Mouse (Mus musculus) heart, adult 11 months (tissue): ENCODE results near the gene Fam124a.

Experiments
- DNase-seq: peaks from one replicate; pipeline ENCODE4 v3.0.0; 2022

The Fam124a gene

GRCm38 (mm10) chr14:62575862-62576261 is 20.3 kb downstream of the Fam124a start:
- DNase-seq: no peak

- no peak for DNase-seq
Measured at GRCm38 (mm10) chr14:62580945-62581344, 25.4 kb downstream of the Fam124a start.

DNA sequence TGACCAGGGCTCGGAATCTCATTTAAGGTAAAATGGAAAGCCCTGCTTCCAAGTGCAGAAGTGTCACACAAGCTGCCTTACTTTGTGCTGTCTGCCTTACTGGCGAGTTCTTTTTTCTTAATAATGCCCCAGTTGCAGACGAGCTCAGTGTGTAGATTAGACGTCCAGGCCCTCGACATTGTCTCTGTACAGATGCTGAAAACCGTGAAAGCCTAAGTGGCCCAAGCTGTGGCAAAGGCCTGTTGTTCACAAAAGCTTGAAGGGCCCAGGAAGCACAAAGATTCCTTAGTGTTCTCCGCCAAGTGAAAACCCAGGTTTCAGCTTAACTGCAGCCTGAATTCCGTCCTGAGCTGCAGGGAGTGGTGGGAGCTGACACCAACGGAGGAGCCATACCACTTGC is 26.2 kb downstream of the Fam124a start:
- DNase-seq: no peak

GRCm38 (mm10) chr14:62584637-62585036 is 29.1 kb downstream of the Fam124a start:
- DNase-seq: no peak

DNA sequence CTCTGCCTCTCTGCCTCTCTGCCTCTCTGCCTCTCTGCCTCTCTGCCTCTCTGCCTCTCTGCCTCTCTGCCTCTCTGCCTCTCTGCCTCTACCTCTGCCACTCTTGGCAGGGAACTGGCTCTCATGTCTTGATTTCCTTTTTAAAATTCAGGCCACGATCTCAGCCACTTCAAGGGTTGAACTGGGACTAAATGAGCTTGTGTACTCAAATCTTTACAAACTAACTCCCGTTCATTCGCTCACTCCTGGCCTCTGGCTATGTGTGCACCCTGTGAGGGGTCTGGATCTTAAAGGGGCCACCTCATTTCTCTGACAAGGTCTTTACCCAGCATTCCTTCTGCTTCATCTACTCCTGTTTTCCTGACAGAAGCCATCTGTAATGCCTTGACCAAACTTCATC is 29.8 kb downstream of the Fam124a start:
- no peak for DNase-seq

GRCm38 (mm10) chr14:62600109-62600522 is 44.6 kb downstream of the Fam124a start:
- DNase-seq: peak; percentile 85

- DNase-seq: peak; percentile 70
Measured at GRCm38 (mm10) chr14:62602271-62602670, 46.7 kb downstream of the Fam124a start.

DNA sequence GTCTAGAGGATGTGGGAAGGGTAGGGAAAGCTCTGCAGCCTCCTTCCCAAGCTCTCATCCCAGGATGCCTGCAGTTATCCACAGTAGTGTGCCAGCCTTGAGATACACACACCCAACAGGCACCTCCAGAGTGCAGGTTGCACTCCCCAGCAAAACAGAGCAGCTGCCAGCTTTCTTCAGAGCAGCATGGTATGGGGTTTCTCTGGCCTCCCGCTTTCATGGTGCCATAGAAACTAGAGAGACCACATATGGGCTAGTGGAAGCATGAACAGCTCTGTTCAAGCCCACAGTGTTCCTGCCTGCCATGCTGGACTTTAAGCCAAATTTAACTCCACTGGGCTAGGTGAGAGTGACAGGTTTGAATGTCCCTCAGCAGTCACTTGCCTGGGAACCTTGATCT is 47.3 kb downstream of the Fam124a start:
- DNase-seq: peak; percentile 86

DNA sequence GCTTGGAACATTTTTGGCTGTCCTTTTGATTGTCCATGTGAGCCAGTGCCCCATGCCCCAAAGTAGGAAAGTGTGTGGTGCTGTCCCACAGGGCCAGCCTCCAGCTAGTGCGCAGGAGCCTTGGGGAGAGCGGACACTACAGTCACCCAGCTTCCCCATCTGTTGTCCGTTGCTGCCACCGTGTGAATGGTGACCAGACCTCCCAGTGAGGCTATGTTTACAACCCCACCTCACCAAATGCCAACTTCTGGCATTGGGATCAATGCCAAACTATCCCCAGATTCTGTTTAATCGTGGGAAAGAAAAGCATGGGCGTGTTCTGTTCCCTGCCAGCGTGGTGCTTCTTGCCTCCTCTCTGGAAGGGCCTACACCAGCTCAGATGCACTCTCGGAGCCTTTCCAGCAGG is 52.3 kb downstream of the Fam124a start:
- peak; percentile 75 for DNase-seq

DNA sequence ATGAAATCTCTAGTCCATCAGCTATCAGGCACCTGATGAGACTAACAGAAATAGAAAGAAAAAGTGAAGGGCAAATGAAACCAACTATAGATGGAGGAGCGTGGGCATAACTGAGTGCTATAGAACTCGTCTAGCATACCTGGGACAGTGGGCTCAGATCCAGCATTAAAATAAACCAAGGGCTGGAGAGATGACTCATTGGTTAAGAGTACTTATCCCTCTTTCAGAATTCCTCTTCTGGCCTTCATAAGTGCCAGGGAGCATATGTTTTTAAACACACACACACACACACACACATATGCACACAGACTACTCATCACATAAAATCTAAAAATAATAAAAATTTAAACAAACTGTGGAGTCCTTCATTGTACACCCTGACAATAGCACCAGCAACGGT is 54.4 kb downstream of the Fam124a start:
- no peak for DNase-seq

- DNase-seq: peak; percentile 11
Measured at GRCm38 (mm10) chr14:62622393-62622792, 66.9 kb downstream of the Fam124a start.

DNA sequence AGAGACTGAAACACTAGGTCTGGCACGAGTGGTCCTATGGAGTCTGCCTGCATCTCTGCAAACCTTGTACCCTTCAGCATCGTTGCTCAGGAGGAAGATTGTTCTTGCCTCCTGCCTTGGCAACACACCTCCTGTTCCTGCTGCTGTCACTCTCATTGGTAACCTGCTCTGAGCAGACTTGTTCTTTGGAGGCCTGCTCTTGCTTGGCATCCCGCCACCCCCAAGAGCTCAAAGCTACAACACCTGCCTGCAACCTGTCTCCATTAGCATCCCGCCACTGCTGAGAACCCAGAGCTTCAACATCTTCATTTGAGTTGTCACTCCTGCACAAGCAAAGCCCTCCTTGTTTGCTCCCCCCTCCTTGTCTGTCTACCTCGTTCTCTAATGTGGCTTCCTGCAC is 72.4 kb downstream of the Fam124a start:
- DNase-seq: peak; percentile 58

GRCm38 (mm10) chr14:62637436-62638344 is 82.2 kb downstream of the Fam124a start:
- DNase-seq: peak; percentile 90

- DNase-seq: no peak
Measured at GRCm38 (mm10) chr14:62638345-62638702, 82.8 kb downstream of the Fam124a start.

- DNase-seq: peak; percentile 93
Measured at GRCm38 (mm10) chr14:62639111-62639510, 83.6 kb downstream of the Fam124a start.

- peak; percentile 72 for DNase-seq
Measured at GRCm38 (mm10) chr14:62639551-62639950, 84.0 kb downstream of the Fam124a start.

- peak; percentile 76 for DNase-seq
Measured at GRCm38 (mm10) chr14:62640396-62640795, 84.9 kb downstream of the Fam124a start.

DNA sequence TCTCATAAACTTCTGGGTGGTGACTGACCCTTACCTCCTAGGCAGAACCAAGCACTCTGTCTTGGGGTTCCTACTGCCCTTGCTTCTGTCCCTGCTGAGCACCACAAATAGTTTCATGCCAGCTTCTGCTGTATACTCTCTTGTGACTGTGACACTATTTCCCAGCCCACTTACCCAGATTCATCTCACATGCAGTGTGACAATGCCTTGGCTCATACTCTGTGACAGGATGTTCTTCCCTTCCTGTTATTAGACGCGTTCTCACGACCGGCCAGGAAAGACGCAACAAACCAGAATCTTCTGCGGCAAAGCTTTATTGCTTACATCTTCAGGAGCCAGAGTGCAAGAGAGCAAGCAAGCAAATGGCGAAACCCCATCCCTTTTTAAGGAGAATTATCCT is 86.8 kb downstream of the Fam124a start:
- peak; percentile 89 for DNase-seq

DNA sequence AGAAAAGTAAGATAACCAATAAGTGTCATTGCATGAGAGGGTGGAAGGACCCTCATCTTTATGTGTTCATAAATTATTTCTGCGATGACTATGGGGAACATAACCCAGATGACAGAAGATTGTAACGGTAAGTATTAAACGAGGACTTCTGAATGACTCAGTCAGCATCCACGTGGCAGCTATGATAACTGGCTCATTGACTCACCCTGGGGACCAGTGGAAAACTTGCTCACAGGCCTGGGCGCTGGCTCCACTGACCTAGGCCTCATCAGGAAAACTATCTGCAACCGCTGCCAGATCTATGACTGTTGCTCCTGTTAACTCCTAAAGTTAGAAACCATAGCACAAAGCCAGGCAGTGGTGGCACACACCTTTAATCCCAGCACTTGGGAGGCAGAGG is 92.9 kb downstream of the Fam124a start:
- peak; percentile 48 for DNase-seq

DNA sequence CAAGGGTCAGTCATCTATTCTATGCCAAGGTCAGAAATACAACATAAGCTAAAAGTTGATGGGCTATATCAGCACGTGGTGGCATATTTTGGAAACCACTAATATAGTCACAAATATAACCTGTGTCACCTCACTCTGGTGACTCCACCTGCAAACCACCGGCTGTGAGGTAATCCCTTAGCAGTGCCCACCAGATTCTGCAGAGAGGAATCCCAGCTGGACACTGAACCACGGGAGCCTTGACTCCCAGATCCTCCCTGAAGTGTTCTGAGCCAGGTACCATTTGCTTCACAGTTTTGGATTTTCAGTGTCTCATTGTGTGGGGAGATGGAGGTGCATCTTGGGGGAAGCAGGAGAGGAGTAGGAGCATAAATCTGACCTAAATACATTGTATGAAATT is 94.8 kb downstream of the Fam124a start:
- peak; percentile 62 for DNase-seq

DNA sequence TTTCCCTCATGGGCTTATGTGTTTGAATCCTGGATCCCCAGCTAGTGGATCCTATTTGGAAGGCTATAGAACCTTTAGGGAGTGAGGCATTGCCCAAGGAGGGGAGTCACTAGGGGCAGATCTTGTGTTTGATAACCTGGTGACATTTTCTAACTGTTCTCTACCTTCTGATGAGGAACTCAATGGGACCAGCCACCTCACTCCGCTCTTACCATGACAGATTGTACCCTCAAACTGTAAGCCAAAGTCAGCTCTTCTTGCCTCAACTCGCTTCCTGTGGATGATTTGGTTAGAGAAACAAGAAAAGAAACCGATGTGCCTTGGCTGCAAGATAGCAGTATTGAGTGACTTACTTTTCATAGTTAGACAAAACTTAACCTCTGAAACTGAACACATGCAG is 96.2 kb downstream of the Fam124a start:
- peak; percentile 76 for DNase-seq

DNA sequence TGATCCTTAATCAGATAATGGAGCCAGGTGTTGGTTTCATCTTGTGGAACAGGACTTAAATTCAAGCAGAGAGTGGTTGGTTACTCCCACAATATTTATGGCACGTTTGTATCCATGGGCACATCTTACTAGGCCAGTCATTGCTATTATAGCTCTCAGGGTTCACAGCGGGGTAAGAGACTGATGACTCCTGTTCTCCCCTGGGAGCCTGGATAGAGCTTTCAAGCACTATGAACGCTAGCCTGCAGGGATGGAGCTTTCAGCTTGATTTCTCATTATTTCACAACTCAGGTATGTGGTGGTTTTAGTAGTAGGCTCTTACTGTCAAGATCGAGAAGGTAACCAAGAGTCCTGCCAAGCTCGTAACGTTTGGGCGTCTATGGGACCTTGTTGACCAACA is 100.5 kb downstream of the Fam124a start:
- DNase-seq: peak; percentile 76

GRCm38 (mm10) chr14:62657469-62657868 is 101.9 kb downstream of the Fam124a start:
- peak; percentile 52 for DNase-seq
